Comparison of ENCODE assay signal across 16 mouse cellular contexts in the genomic region with DNA sequence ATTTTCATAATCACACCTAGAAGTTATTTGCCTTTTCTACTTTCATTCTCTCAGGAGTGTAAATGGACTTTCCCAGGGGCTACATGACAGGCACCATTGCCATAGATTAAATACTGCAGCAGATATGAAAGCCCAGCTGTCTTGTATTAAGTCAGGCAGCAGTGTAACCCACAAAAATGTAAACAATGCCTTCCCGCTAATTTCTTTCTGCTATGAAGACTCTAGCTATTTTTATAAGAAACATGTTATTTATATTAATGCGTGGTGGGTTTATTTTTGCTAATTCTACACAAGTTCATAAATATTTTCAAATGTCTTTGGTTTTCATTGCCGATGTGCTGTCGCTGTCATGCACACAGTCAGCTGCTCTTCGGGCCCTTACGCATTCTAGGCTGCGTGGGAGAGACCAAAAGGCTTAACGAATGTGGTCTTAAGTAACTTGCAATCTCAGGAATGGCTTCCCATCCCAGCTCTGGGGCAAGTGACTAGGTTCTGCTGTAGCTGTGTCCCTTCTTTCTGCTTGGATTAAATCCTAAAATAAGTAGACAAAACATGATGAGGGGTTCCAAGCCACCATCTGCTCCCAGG. TPM values are rescaled to one million over a fixed set of nuclear protein-coding genes. Genes with fewer than 3 reads are reported as not detected.
DNase-seq lines count a peak whose midpoint lies in the region; ATAC-seq and TF ChIP-seq lines count a peak whose summit lies in the region.
"Had no signal": no experiment of that assay in that cellular context is flagged by ENCODE, and none has a peak within 500 bp of the region (broad histone marks: within the 10 kb centered on the region; RNA-seq: fewer than 3 reads in every experiment).

No protein-coding gene starts in this region.

- no peak for TF ChIP-seq CTCF in kidney, postnatal 0 days (IDR thresholded peaks at IDR 0.05; ENCODE audit: low read depth)

- H3K4me3 ChIP-seq in kidney, postnatal 0 days (replicated peaks; ENCODE audit: low read depth, low read length): no peak overlapping the region
- H3K4me3 ChIP-seq in neural tube, embryonic 13.5 days: no peak overlapping the region
- H3K4me3 ChIP-seq in neural tube, embryonic 15.5 days (replicated peaks): no peak overlapping the region
- H3K4me3 ChIP-seq in hindbrain, embryonic 12.5 days: no peak overlapping the region
- H3K4me3 ChIP-seq: heart, embryonic 10.5 days; neural tube, embryonic 12.5 days had no signal

- H3K36me3 ChIP-seq in kidney, postnatal 0 days (ENCODE audit: insufficient read depth, low read length): no peaks in the 10 kb centered on the region
- H3K36me3 ChIP-seq in neural tube, embryonic 13.5 days: no peaks in the 10 kb centered on the region
- H3K36me3 ChIP-seq in neural tube, embryonic 15.5 days: no peaks in the 10 kb centered on the region
- no peaks in the 10 kb centered on the region for H3K36me3 ChIP-seq in hindbrain, embryonic 12.5 days
- H3K36me3 ChIP-seq: heart, embryonic 10.5 days; neural tube, embryonic 12.5 days had no signal

- no peak overlapping the region for H3K4me2 ChIP-seq in kidney, postnatal 0 days (ENCODE audit: low read length)
- H3K4me2 ChIP-seq in neural tube, embryonic 13.5 days: no peak overlapping the region
- H3K4me2 ChIP-seq in neural tube, embryonic 15.5 days: no peak overlapping the region
- H3K4me2 ChIP-seq in hindbrain, embryonic 12.5 days (replicated peaks): no peak overlapping the region
- H3K4me2 ChIP-seq: neural tube, embryonic 12.5 days had no signal

- H3K9me3 ChIP-seq in kidney, postnatal 0 days (replicated peaks; ENCODE audit: low read length): no peaks in the 10 kb centered on the region
- no peaks in the 10 kb centered on the region for H3K9me3 ChIP-seq in neural tube, embryonic 13.5 days
- no peaks in the 10 kb centered on the region for H3K9me3 ChIP-seq in neural tube, embryonic 15.5 days (replicated peaks)
- H3K9me3 ChIP-seq in hindbrain, embryonic 12.5 days (replicated peaks): no peaks in the 10 kb centered on the region
- H3K9me3 ChIP-seq: heart, embryonic 10.5 days; neural tube, embryonic 12.5 days had no signal

- ATAC-seq in kidney, postnatal 0 days (replicated peaks; ENCODE audit: low FRiP score, low read depth): no peak
- no peak for ATAC-seq in neural tube, embryonic 13.5 days (ENCODE audit: low read depth)
- no peak for ATAC-seq in neural tube, embryonic 15.5 days (ENCODE audit: low FRiP score)
- no peak for ATAC-seq in hindbrain, embryonic 12.5 days (ENCODE audit: low FRiP score)

- H3K9ac ChIP-seq in kidney, postnatal 0 days (ENCODE audit: low read depth, low read length): no peak overlapping the region
- H3K9ac ChIP-seq in neural tube, embryonic 13.5 days: peak overlapping the region; percentile 49; the same call in 1 of the 2 replicates
- H3K9ac ChIP-seq in neural tube, embryonic 15.5 days (replicated peaks): no peak overlapping the region
- H3K9ac ChIP-seq in hindbrain, embryonic 12.5 days: no peak overlapping the region
- H3K9ac ChIP-seq: neural tube, embryonic 12.5 days had no signal

- H3K4me1 ChIP-seq in kidney, postnatal 0 days (replicated peaks; ENCODE audit: insufficient read depth, low read length): peaks cover 20% of the 10 kb centered on the region; the same call in 1 of the 2 replicates
- H3K4me1 ChIP-seq in neural tube, embryonic 13.5 days (replicated peaks): peaks cover 96% of the 10 kb centered on the region
- H3K4me1 ChIP-seq in neural tube, embryonic 15.5 days: peaks cover 73% of the 10 kb centered on the region
- H3K4me1 ChIP-seq in hindbrain, embryonic 12.5 days: peaks cover 68% of the 10 kb centered on the region
- H3K4me1 ChIP-seq: heart, embryonic 10.5 days had no signal

- peak; percentile 79 for DNase-seq in kidney, postnatal 0 days (ENCODE audit: low spot score)
- DNase-seq in kidney, adult 18-20 months: no peak
- no peak for DNase-seq in cerebellum, adult 11 months
- DNase-seq in right cerebral cortex, postnatal 10 days (ENCODE audit: low spot score in 2 of 2): no peak
- DNase-seq: adrenal gland, adult 2 months; cerebellum, adult 2 months; gastrocnemius, postnatal 25 days; kidney, adult 2 months; kidney, postnatal 36 days; lung, postnatal 10 days; thymus, postnatal 4 days had no signal

- 56% methylated on average over 8 of the region's 8 CpGs for WGBS in kidney, postnatal 0 days
- 81% methylated on average over 8 of the region's 8 CpGs for WGBS in neural tube, embryonic 13.5 days
- 79% methylated on average over 8 of the region's 8 CpGs for WGBS in neural tube, embryonic 15.5 days
- WGBS in hindbrain, embryonic 12.5 days: 78% methylated on average over 8 of the region's 8 CpGs

- no peak overlapping the region for H3K27ac ChIP-seq in kidney, postnatal 0 days
- peak overlapping the region; percentile 70 for H3K27ac ChIP-seq in neural tube, embryonic 13.5 days (replicated peaks)
- no peak overlapping the region for H3K27ac ChIP-seq in neural tube, embryonic 15.5 days (replicated peaks)
- peak overlapping the region; percentile 36 for H3K27ac ChIP-seq in hindbrain, embryonic 12.5 days
- H3K27ac ChIP-seq: heart, embryonic 10.5 days had no signal

- no peaks in the 10 kb centered on the region for H3K27me3 ChIP-seq in kidney, postnatal 0 days (ENCODE audit: insufficient read depth, low read length)
- no peaks in the 10 kb centered on the region for H3K27me3 ChIP-seq in neural tube, embryonic 13.5 days
- no peaks in the 10 kb centered on the region for H3K27me3 ChIP-seq in neural tube, embryonic 15.5 days (replicated peaks)
- H3K27me3 ChIP-seq in hindbrain, embryonic 12.5 days: no peaks in the 10 kb centered on the region; the same call in 1 of the 2 replicates
- H3K27me3 ChIP-seq: neural tube, embryonic 12.5 days had no signal

RNA-seq across cellular contexts. Expression of a gene that starts 16.0 kb away (rescaled TPM):
- polyA plus RNA-seq in kidney, postnatal 0 days (2015; fragmentation: Nextera tagmentation; extraction: Ambion mirVana): 67.3 and 72.7 TPM in 2 replicates
- 108 and 109 TPM in 2 replicates for polyA plus RNA-seq in neural tube, embryonic 13.5 days (2015; fragmentation: Nextera tagmentation; extraction: Ambion mirVana)
- 100 and 102 TPM in 2 replicates for polyA plus RNA-seq in neural tube, embryonic 15.5 days (2015; fragmentation: Nextera tagmentation; extraction: Ambion mirVana)
- polyA plus RNA-seq in hindbrain, embryonic 12.5 days (2016; fragmentation: Nextera tagmentation; extraction: Ambion mirVana): 111 and 113 TPM in 2 replicates

RNA-seq across cellular contexts. Expression of a gene that starts 16.5 kb away (rescaled TPM):
- polyA plus RNA-seq in kidney, postnatal 0 days (2015; fragmentation: Nextera tagmentation; extraction: Ambion mirVana): 5.3 and 6.6 TPM in 2 replicates
- 6.5 and 7.4 TPM in 2 replicates for polyA plus RNA-seq in neural tube, embryonic 13.5 days (2015; fragmentation: Nextera tagmentation; extraction: Ambion mirVana)
- 7.4 and 7.6 TPM in 2 replicates for polyA plus RNA-seq in neural tube, embryonic 15.5 days (2015; fragmentation: Nextera tagmentation; extraction: Ambion mirVana)
- polyA plus RNA-seq in hindbrain, embryonic 12.5 days (2016; fragmentation: Nextera tagmentation; extraction: Ambion mirVana): 8.1 and 9.7 TPM in 2 replicates

Comparison
In these comparisons a context has a peak if more than half of its experiments do, and no peak if none do; other contexts are left out.
1. H3K27ac ChIP-seq: peak in neural tube, embryonic 13.5 days (single experiment) and hindbrain, embryonic 12.5 days (single experiment); none in kidney, postnatal 0 days (single experiment) and neural tube, embryonic 15.5 days (single experiment).